Mouse (Mus musculus): Measurements from ENCODE around the gene Socs2.
A peak's percentile ranks its signal among the peaks of the same experiment; 100 is the strongest.

Socs2 gene

DNA sequence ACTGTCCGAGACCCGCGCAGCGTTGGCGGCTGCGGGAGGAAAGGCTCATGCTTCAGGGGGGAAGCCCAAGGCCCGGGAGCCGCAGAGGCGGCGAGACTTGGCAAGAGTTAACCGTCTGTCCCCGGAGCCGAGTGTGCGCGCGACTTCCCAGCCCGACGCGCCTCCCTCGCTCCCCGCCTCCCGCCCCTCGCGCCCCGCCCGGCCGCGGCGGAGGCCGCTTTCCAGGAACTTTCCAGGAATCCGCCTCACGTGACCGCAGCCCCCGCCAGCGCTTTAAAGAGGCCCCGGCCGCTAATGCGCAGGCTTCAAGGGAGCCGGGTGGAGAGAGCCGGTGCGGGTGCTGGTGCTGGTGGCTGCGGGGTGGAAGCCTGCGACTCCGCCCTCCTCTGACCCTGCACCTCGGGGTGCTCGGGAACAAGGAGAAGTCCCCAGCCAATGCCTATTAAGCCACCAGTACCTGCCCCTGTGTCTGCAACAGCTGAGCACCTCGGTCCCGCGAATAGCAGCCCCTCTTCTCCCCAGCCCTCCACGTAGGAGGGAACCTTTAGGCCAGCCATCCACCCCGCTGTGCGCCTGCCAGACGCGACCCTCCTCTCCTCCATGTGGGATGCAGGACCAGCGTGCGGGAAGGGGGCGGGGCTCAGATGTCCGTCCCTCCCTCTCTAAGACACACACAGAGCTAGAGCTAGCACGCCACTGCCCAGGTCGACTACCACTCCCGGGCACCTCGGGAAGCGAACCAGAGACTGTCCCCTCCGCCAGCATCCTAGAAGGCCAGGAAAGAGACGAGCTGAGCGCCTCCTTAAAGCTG lies at the start of gene Socs2:
Gene Socs2 (minus strand): TSS at position 496 of the 811 bp plus-strand sequence.
- DNase-seq (ENCODE audit: low read depth, low spot score): peak; percentile 66

DNA sequence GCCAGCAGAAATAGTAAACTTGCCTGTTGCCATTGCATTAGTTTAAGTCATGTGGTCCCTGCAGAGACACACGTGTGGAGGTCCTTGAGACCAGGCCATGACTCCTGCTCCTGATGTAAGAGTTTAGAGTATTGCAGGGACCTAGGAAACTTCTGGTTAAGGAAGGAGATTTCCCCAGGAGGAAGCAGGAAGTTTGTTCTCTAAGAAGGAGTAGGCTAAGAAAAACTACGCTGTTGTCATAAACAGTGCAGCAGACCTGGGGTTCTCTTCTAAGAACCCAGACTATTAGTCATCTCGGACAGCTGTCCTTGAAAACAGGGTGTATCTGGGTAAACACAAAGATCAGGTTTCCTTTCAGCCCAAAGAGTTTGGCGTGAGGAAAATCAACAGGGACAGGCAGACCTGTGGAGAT lies 48.5 kb upstream of the Socs2 start:
- no peak for DNase-seq (ENCODE audit: low read depth, low spot score)

DNA sequence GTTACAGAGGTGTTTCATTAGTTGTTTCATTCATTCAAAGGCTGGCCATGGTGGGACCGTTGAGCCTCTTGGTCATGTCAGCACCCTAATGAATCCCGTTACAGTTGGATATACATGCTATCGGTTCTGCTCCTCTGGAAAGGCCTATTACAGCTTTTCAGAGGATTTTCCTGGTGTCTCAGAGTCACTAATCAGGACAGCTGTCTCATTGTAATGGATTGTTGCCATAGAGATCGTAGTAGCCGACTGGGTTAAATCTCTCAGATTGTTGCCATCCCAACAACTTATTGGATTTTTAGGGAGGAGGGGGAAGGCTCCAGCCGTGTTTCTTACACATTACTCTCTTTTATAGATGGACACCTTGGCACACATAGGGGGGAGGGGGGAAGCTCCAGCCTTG lies 47.5 kb upstream of the Socs2 start:
- no peak for DNase-seq (ENCODE audit: low read depth, low spot score)

DNA sequence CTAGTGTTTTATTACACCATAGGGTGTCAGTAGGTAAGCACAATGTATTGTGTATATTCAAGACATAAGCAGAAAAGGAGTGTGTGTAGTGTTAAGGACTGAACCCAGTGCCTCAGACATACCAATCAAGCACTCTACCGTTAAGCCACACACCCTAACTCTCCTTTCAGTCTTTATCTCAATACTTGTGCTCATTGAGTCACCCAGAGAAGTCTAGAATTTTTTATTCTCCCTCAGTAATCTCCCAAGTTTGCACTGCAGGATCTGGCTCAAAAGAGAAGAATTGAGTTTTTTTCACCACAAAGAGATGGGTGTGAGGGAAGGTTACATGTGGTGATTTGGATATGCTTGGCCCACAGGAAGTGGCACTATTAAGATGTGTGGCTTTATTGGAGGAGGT lies 45.3 kb upstream of the Socs2 start:
- DNase-seq (ENCODE audit: low read depth, low spot score): no peak

DNA sequence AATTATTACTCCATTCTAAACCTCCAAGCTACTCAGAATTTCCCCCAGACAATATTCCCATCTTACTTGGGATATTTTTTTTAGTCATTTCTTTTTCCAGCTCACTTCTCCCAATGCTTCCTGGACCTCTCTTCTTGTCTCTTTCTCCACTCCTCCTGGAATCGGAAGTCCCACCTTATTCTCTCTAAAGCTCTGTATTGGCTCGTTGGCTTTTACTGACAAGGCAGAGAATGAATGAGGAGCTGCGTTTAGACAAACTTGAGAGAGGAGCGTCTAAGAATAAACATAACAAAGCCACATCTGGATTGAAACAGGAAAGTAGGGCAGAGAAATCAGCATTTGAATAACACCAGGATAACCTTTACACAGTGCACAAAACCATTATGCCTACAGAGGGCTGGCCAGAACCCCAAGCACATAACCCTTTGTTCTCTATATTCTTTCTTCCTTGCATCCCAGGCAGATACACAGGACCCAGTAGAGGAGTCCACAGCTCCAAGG lies 44.1 kb upstream of the Socs2 start:
- DNase-seq (ENCODE audit: low read depth, low spot score): no peak

DNA sequence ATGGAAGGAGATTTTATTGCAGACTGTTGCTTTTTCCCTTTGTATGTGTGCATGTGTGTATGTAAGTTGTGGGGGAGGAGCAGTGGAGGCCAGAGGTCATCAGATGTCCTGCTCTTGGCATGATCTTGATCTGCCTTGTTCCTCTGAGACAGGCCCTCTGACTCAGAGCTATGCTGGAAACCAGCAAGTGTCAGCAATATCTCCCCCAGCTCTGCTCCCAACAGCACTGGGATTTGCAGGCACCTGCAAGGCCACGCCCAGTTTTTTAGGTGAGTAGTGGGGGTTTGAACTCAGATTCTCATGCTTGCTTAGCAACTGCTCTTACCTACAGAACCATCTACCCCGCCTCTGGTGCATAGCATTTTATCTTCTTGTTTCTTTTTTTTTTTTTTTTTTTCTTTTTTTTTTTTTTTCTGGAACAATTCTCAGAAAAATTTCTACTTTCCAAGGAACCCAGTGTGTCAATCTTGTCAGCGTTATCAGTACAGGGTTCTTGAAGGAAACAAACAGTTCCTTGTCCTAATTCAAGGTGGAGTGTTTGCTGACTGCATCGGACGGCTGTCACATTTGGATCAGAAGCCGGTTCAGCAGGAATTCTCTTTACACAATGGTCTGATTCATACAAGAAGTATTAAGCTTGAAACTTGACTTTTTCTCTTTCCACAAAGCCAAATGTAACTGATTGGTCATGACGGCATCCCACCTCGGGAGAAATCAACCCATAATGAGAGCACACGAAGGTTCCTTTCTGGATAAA lies 41.2 kb upstream of the Socs2 start:
- DNase-seq (ENCODE audit: low read depth, low spot score): no peak

DNA sequence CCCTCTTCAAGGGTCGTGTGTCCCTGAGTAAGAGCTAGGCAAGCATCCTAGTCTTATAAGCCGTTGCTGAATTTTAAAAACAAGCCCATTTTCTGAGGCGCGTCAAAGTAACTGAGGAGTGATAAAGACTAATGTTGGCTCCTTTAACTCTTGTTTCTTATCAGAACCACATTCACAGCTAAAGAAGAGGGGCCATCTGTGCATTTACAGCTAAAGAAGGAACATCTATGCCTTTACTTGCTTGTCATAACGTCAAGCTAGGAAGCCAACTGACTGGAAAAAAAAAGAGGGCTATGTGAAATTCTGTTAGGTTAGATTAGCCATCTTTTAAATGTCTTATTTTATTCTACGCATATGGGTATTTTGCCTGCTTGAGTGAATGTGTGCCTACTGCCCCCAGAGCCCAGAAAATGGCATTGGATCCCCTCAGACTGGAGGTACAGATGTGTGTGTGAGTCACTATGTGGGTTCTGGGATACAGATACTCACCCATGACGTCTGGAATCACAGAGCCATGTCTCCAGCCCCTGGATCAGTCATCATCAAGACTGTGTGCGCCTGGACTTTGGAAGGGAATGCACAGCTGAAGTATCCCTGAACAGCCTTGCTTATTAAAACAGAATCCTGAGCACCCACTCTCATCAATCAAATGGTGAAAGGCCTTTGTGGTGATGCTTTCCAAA lies 40.5 kb upstream of the Socs2 start:
- no peak for DNase-seq (ENCODE audit: low read depth, low spot score)

DNA sequence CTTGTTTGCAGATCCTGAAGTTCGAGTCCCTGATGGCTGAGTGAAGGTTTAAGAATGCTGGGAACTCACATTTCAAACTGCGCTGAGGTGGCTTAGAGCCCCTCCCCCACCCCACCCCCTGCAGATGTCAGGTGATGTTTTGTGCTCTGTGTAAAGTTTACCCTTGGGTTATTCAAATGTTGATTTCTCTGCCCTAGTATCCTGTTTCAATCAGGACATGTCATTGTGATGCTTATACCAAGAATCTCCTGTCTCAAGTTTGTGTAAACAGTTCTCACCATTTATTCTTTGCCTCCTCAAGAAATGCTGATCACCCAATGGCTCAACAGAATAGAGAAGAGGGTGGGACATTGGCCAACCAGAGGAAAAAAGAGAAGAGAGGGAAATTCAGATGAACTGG lies 39.1 kb upstream of the Socs2 start:
- DNase-seq (ENCODE audit: low read depth, low spot score): no peak

DNA sequence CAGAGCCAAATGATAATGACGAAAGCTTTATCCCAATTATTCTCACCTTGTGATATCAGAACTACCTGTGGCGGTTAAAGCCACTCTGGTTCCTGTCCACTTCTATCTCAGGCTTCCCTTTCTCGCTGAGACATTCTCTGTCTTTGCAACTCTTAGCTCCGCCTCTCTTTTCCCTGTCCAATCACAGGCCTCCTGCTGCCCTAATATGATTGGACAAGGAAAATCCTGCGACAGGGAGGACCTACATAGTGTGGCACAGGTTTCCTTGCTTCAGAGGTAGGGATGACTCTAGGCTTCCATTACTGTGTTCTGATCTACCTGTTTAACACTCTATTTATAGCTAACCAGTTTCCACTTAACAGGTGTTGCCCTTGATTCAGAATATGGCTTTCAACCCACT lies 36.3 kb upstream of the Socs2 start:
- no peak for DNase-seq (ENCODE audit: low read depth, low spot score)

DNA sequence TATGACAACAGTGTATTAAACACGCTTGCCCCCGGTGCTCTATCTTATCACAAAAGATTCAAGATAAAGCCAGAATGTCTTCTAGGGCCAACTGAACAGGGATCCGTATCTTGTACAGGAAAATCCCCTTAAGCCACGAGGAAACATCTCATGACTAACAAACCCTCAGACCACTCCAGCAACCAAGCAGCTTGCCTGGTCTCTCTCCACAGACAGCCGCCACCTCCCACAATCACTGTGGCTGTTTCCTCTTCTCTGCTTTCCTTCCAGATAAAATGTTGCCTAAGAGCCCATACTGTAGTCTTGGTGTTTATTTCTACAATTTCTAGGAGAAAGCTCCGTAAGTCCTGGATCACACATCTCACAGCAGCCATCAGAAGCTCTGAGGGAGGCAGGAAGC lies 32.1 kb upstream of the Socs2 start:
- no peak for DNase-seq (ENCODE audit: low read depth, low spot score)

DNA sequence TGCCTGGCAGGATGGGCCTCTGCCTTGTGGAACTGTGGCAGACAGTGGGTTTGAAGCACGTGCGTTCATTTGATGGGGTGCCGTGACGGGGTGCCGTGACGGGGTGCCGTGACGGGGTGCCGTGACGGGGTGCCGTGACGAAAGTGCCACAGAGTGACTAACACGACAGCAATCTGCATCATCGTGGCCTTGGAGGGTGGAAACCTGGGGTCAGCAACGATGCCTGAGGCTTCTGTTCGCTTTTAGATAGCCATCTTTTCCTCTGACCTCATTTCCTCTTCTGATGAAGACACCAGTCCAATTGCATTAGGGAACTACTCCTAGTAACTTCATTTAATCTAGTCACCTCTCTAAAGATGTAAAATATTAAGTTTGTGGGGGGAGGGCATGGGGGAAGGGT lies 31.0 kb upstream of the Socs2 start:
- no peak for DNase-seq (ENCODE audit: low read depth, low spot score)

DNA sequence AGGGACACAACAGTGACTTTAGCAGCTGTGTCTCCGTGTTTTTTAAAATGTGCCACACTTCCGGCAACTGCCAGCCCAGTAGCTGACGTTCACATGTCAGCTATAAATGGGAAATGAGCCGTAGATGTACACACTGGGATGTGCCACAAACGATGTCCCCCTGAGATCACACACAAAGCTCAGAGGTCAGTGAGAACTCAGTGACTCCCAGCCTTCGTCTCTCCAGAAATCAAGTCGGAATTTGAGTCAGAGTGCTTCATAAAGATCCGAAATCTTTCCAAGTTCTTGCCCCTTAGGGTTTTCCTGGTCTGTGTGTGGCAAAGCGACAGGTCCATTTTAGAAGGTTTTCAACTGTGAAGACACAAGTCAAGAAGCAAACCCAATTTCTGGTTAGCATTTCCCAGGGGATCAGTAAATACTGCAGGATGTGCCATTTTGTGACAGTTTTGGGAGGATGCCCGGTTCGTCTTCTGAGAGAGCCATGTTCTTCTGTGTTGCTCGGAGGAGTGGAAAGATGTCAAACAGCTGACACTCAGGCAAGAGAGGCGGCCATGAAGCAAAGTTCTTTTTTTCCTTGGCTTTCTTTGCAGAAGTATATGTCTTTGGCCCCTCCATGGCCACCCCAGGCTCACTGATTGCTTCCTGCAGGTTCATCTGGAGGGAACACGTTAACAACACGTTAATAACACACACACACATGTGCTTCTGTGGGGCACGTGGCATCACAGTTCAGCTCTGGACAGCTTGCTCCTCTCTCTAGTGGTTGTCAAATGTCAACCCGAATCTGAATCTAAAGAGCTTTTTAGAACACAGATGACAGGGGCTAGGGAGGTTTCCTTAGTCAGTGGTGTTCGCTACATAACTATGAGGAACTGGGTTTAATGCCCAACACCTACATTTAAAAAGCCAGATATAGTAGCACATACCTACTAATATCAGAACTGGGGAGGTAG lies 28.4 kb upstream of the Socs2 start:
- DNase-seq (ENCODE audit: low read depth, low spot score): no peak

DNA sequence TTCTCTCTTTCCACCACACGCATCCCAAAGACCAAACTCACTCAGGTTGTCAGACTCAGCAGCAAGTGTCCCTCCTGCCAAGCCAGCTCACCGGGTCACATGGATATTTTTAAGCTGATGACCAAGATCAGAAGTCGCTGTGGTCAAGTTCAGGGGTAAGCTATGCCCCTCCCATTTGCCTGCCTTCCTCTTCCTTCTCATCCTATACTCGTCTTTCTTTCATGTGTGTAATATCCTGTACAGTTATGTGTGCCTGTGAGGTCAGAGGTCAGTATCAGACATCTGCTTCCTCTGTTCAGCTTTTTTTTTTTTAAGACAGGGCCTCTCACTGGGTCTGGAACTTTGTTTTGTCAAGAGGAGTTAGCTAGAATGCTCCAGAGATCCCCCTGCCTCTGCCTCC lies 25.4 kb upstream of the Socs2 start:
- DNase-seq (ENCODE audit: low read depth, low spot score): no peak

DNA sequence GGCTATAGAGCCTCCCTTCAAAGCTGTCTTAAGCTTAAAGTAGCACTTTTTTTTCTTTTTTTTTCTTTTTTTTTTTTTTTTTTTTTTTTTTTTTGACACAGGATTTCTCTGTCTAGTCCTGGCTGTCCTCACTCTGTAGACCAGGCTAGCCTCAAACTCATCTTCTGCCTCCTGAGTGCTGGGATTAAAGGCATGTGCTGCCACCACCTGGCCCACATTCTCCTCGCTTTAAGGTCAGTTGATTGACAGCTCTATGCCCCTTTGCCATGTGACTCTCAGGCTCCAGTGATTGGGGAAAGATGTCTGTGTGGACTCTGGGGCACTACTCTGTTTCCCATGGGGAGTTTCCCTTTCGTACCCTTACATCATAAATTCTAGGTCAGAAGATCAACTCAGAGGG lies 23.6 kb upstream of the Socs2 start:
- no peak for DNase-seq (ENCODE audit: low read depth, low spot score)

DNA sequence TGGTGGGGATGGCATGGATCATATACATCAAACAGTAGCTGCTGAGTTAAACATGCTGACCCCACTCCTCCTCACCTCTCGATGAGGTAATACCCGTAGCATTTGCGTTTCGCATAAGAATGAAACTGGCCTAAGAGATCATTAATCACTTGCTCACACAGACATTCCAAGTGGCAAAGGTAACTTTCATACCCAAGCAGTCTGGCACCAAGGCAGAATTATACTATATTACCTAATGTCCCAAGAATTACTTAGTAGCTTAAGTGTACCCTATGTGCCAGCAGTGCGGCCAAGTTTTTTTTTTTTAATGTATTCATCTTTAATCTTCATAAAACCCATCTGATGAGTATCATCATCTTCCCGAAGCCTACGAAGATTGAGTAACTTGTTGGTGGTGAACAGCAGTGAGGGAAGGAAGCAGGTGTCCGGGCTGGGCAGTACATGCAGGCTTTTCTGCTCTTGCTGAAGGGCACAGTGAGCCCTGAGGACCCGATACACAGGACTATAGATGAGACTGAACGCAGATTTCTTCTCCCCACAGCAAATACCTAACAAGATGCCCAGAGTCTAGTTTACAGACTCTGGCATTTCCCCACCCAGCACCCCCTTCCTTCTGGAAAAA lies 22.8 kb upstream of the Socs2 start:
- DNase-seq (ENCODE audit: low read depth, low spot score): no peak

DNA sequence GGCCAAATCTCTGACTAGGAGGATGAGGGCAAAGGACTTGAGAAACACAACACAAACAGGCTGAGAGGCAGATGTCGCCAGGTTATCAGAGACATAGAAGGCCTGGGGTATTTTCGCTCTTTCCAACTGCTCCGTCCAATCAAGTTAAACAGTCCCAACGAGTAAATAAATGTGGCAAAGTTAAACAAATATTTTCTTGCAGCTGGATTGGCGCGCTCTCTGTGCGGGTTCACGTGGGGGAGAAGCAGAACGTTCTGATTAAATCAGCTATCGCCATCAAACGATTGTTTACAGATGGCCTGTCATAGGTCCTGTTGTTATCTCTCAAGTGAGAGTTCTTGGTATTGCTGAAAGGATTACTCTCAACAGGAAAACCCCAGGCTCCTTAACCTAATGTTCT lies 22.0 kb upstream of the Socs2 start:
- DNase-seq (ENCODE audit: low read depth, low spot score): no peak

DNA sequence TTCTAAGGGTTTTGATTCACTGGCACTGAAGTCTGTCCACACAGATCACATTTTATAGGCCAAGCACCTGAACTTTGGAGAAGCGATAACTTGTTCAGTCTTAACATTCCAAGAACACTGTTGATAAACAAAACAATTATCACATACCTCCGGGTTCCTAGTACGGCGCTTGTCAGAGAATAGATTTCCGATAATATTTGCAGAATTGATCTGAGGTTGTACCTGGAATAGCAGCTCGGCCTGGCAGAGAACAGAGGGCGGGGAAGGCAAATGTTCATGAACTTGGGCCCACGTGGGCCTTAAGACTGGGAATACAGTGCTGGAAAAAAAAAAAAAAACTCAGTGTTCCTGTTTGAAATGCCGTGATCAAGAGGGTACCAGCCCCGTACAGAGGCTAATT lies 13.3 kb upstream of the Socs2 start:
- DNase-seq (ENCODE audit: low read depth, low spot score): no peak

DNA sequence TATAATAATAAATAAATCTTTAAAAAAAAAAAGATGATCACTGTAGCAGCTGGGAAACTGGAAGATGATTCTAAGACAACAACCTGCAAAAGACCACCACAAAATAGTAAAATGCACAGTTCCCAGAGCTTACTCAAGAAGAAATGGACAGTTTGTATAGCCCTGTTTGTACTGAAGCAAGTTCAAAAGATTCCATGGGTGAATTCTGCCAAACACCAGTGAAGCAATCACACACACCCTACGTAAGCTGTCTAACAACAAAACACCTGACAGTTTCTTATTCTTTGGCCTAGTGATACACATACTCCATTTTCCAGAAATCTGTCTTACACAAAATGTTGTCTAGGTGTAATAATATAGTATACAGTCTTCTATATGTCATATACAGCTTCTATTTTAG lies 12.1 kb upstream of the Socs2 start:
- DNase-seq (ENCODE audit: low read depth, low spot score): no peak

DNA sequence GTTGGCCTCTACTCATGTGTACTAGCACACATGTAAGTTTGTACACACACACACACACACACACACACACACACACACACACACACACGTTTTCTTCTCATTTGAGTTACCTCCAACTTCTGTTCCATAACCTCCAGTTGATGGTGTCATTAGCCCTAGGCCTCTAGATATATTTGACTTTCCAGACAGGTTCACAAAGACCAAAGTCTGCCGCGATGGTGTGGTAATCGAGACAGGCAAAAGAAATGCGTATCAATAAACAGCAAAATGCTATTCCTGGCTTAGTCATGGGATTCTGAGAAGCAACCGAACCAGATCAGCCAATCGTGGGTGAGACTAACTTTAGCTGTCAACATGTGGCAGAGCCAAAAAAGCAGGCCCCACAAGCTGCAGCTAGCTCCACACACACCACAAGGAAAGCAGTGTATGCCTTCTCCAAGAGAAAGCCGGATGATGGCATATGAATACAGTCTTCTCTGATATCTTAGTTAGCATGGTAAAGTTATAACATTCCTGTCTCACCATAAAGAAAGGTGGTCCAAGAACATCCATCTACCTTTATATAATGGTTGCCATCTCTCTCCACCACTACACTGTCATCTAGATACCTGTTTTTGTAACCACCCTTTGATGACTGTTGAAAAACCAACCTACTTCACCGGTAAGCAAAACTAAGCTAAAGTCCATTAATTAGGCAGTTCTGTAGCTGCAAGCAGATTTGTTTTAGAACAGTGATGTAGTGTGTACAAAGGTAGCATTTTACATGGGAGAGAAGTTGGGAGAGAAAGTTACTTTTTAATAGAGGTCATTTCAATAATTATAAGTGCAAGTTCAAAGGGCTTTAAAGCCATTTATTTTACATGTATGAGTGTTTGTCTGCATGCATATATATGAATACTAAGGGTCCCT lies 9.5 kb upstream of the Socs2 start:
- DNase-seq (ENCODE audit: low read depth, low spot score): no peak

DNA sequence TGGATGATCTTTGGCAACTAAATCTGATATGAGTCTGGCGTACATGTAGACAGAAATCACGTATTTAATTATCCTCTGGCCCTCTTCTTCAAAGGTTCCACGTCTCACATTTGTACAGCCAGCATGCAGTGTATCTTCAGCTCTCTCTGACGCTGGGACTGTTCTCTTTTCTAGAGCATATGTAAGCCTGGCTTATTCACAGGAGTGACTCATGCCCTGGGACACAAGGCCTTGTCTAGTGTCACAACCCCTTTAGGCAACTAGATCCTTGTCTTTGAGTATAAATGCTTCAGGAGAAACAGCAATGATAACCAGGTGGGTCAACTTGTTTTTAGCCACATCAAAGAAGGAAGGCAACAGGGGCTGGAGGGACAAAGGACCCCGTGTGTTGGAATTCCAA lies 5.7 kb upstream of the Socs2 start:
- DNase-seq (ENCODE audit: low read depth, low spot score): no peak
